In genomic region chr10:25305146-25305545, GRCm38 (mm10) we compare ENCODE assay signal across 22 mouse cellular contexts. TPM values are rescaled to one million over a fixed set of nuclear protein-coding genes. Genes with fewer than 3 reads are reported as not detected.
A peak's percentile ranks its signal among the peaks of the same experiment; 100 is the strongest.
DNase-seq lines count a peak whose midpoint lies in the region; ATAC-seq and TF ChIP-seq lines count a peak whose summit lies in the region.
"Had no signal": no experiment of that assay in that cellular context is flagged by ENCODE, and none has a peak within 500 bp of the region (broad histone marks: within the 10 kb centered on the region; RNA-seq: fewer than 3 reads in every experiment).

No protein-coding gene starts in this region.

- H3K36me3 ChIP-seq in kidney, embryonic 16.5 days (ENCODE audit: insufficient read depth, low read length) = no peaks in the 10 kb centered on the region
- H3K36me3 ChIP-seq in lung, embryonic 14.5 days (ENCODE audit: insufficient read depth) = no peaks in the 10 kb centered on the region
- H3K36me3 ChIP-seq in lung, embryonic 16.5 days (ENCODE audit: control insufficient read depth, insufficient read depth, low read length) = no peaks in the 10 kb centered on the region
- H3K36me3 ChIP-seq: embryonic facial prominence, embryonic 13.5 days; embryonic facial prominence, embryonic 15.5 days; forebrain, embryonic 10.5 days; forebrain, embryonic 12.5 days had no signal

- H3K4me1 ChIP-seq in kidney, embryonic 16.5 days (ENCODE audit: insufficient read depth, low read length) = no peaks in the 10 kb centered on the region
- no peaks in the 10 kb centered on the region for H3K4me1 ChIP-seq in lung, embryonic 14.5 days (ENCODE audit: insufficient read depth)
- no peaks in the 10 kb centered on the region for H3K4me1 ChIP-seq in lung, embryonic 16.5 days (replicated peaks; ENCODE audit: control insufficient read depth, insufficient read depth, low read length)
- H3K4me1 ChIP-seq: embryonic facial prominence, embryonic 15.5 days; forebrain, embryonic 10.5 days; forebrain, embryonic 12.5 days had no signal

- H3K9ac ChIP-seq in kidney, embryonic 16.5 days (replicated peaks; ENCODE audit: low read length) = no peak overlapping the region
- no peak overlapping the region for H3K9ac ChIP-seq in lung, embryonic 14.5 days
- H3K9ac ChIP-seq in lung, embryonic 16.5 days (ENCODE audit: low read length) = no peak overlapping the region
- H3K9ac ChIP-seq: embryonic facial prominence, embryonic 13.5 days; embryonic facial prominence, embryonic 15.5 days; forebrain, embryonic 12.5 days had no signal

- no peak overlapping the region for H3K27ac ChIP-seq in kidney, embryonic 16.5 days (ENCODE audit: low read length)
- H3K27ac ChIP-seq in lung, embryonic 14.5 days (ENCODE audit: low read depth) = peak overlapping the region; percentile 46; the same call in 1 of the 2 replicates
- H3K27ac ChIP-seq in lung, embryonic 16.5 days (ENCODE audit: low read length) = no peak overlapping the region
- H3K27ac ChIP-seq: embryonic facial prominence, embryonic 13.5 days; embryonic facial prominence, embryonic 15.5 days; forebrain, embryonic 10.5 days; forebrain, embryonic 12.5 days had no signal

- H3K4me2 ChIP-seq in kidney, embryonic 16.5 days (replicated peaks; ENCODE audit: low read depth, low read length) = no peak overlapping the region
- no peak overlapping the region for H3K4me2 ChIP-seq in lung, embryonic 14.5 days
- H3K4me2 ChIP-seq in lung, embryonic 16.5 days (ENCODE audit: low read depth, low read length) = no peak overlapping the region
- H3K4me2 ChIP-seq: embryonic facial prominence, embryonic 13.5 days; embryonic facial prominence, embryonic 15.5 days; forebrain, embryonic 12.5 days had no signal

- WGBS in kidney, embryonic 16.5 days = 67% methylated on average over 6 of the region's 6 CpGs
- 45% methylated on average over 6 of the region's 6 CpGs for WGBS in lung, embryonic 14.5 days
- 45% methylated on average over 6 of the region's 6 CpGs for WGBS in lung, embryonic 16.5 days

- TF ChIP-seq CTCF in lung, embryonic 14.5 days (IDR thresholded peaks at IDR 0.05; ENCODE audit: low read depth) = no peak

- DNase-seq in kidney, adult 18-20 months = no peak
- DNase-seq in lung, embryonic 14.5 days = no peak
- DNase-seq in lung, postnatal 4 days = no peak
- no peak for DNase-seq in lung, postnatal 10 days
- DNase-seq: adrenal gland, adult 2 months; adrenal gland, postnatal 10 days; adrenal gland, postnatal 25 days; cerebellum, adult 11 months; cerebellum, adult 18-20 months; cerebellum, adult 8-10 months; cerebellum, adult 9-11 months; cerebellum, postnatal 14 days; cerebellum, postnatal 36 days; embryo, embryonic 11 days had no signal

- peak; percentile 46 for ATAC-seq in kidney, embryonic 16.5 days (ENCODE audit: low FRiP score, low TSS enrichment)
- peak; percentile 55; the same call in 1 of the 2 replicates for ATAC-seq in lung, embryonic 14.5 days (ENCODE audit: insufficient read depth)
- ATAC-seq in lung, embryonic 16.5 days (ENCODE audit: low read depth) = 0 out of 2 replicates have a peak, but pooled peaks have one; percentile 7
- ATAC-seq: forebrain, embryonic 14.5 days had no signal

- H3K27me3 ChIP-seq in kidney, embryonic 16.5 days (ENCODE audit: insufficient read depth, low read length) = no peaks in the 10 kb centered on the region
- no peaks in the 10 kb centered on the region for H3K27me3 ChIP-seq in lung, embryonic 14.5 days (ENCODE audit: insufficient read depth, low read length)
- no peaks in the 10 kb centered on the region for H3K27me3 ChIP-seq in lung, embryonic 16.5 days (ENCODE audit: control insufficient read depth, insufficient read depth, low read depth, low read length)
- H3K27me3 ChIP-seq: embryonic facial prominence, embryonic 13.5 days; embryonic facial prominence, embryonic 15.5 days; forebrain, embryonic 12.5 days had no signal

- no peak overlapping the region for H3K4me3 ChIP-seq in kidney, embryonic 16.5 days (ENCODE audit: low read length)
- H3K4me3 ChIP-seq in lung, embryonic 14.5 days (ENCODE audit: low read depth, low read length) = no peak overlapping the region
- H3K4me3 ChIP-seq in lung, embryonic 16.5 days (ENCODE audit: low read length) = no peak overlapping the region
- H3K4me3 ChIP-seq: embryonic facial prominence, embryonic 13.5 days; embryonic facial prominence, embryonic 15.5 days; erythroblast, embryonic 14.5 days; forebrain, embryonic 10.5 days; forebrain, embryonic 12.5 days had no signal

- no peaks in the 10 kb centered on the region for H3K9me3 ChIP-seq in kidney, embryonic 16.5 days (ENCODE audit: low read length)
- no peaks in the 10 kb centered on the region for H3K9me3 ChIP-seq in lung, embryonic 14.5 days (ENCODE audit: low read depth, low read length)
- no peaks in the 10 kb centered on the region for H3K9me3 ChIP-seq in lung, embryonic 16.5 days (ENCODE audit: control insufficient read depth, low read length)
- H3K9me3 ChIP-seq: embryonic facial prominence, embryonic 13.5 days; embryonic facial prominence, embryonic 15.5 days; forebrain, embryonic 10.5 days; forebrain, embryonic 12.5 days had no signal

RNA-seq across cellular contexts. Expression of gene Akap7, which starts 2.5 kb away (rescaled TPM):
- 12.6 and 18.9 TPM in 2 replicates for polyA plus RNA-seq in kidney, embryonic 16.5 days (2015; fragmentation: Nextera tagmentation; extraction: Ambion mirVana)
- polyA plus RNA-seq in lung, embryonic 14.5 days (2014; fragmentation: Nextera tagmentation; extraction: Ambion mirVana) = 27.7 and 29.6 TPM in 2 replicates
- polyA plus RNA-seq in lung, embryonic 16.5 days (2015; fragmentation: Nextera tagmentation; extraction: Ambion mirVana) = 18.9 and 20.1 TPM in 2 replicates

RNA-seq across cellular contexts. Expression of gene Epb41l2, which starts 54.5 kb away (rescaled TPM):
- polyA plus RNA-seq in kidney, embryonic 16.5 days (2015; fragmentation: Nextera tagmentation; extraction: Ambion mirVana) = 74.9 and 75.6 TPM in 2 replicates
- 104 and 105 TPM in 2 replicates for polyA plus RNA-seq in lung, embryonic 14.5 days (2014; fragmentation: Nextera tagmentation; extraction: Ambion mirVana)
- polyA plus RNA-seq in lung, embryonic 16.5 days (2015; fragmentation: Nextera tagmentation; extraction: Ambion mirVana) = 84.4 and 95.3 TPM in 2 replicates
